Mouse (Mus musculus) testis, adult 2 months (tissue): ENCODE results near the gene Tceanc2.

Experiments used
- CTCF ChIP-seq: fragments of 200-500 bp; IDR thresholded peaks from 2 replicates; pipeline ENCODE4 v1.5.1; 2012; ENCODE audit warnings: low read depth, mild to moderate bottlenecking, inconsistent platforms, low read length, moderate library complexity; ENCODE audit not compliant: control insufficient read depth, insufficient read depth, insufficient replicate concordance
- POLR2A ChIP-seq: fragments of 200-500 bp; IDR thresholded peaks from 2 replicates; pipeline ENCODE4 v1.6.1; 2012; ENCODE audit warnings: low read depth, mild to moderate bottlenecking, inconsistent platforms, low read length, moderate library complexity; ENCODE audit not compliant: control insufficient read depth

DNA sequence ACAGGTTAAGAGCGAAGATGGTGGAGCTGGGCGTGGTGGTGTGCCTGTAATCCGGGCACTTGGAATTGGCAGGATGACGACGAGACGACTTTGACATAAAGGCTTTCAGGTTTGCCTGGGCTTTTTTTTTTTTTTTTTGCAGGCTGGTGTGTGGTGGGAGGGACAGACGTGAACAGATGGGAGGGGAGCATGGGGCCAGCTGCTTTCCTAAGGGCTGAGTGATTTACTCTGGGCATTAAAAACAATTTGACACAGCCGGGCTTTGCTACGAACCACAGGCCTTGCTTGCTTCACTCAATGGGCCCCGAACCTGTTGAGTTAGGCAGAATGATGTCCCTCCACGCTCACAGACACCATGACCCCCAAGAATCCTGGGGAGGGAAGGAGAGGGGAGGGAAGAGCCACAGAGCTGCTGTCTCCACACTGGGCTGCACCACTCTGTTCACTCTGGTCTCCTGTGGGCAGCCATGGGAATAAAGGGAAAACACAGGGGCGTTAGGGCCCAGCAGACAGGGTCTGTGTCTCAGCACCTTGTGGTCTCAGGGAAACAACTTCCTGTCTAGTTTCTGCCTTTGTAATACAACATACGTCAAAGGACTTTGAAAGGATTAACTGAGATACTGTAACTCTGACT is 51.9 kb downstream of the Tceanc2 start:
- TF ChIP-seq CTCF (no peak), POLR2A (no peak)
